Mouse (Mus musculus) c-Kit-negative CD71-positive TER-119-positive erythroid progenitor cells, embryonic 14.5 days (primary cell): Measurements from ENCODE around the gene Actg2.
"Not testable (repeated sequence)": the region's sequence is repeated elsewhere in the genome, so short reads cannot be mapped to it uniquely, and the experiment has no call there.

Experiments
- DNase-seq: peaks from one replicate; pipeline ENCODE4 v3.0.0-alpha.2; 2013; ENCODE audit warnings: low read depth, low spot score

Gene Actg2

DNA sequence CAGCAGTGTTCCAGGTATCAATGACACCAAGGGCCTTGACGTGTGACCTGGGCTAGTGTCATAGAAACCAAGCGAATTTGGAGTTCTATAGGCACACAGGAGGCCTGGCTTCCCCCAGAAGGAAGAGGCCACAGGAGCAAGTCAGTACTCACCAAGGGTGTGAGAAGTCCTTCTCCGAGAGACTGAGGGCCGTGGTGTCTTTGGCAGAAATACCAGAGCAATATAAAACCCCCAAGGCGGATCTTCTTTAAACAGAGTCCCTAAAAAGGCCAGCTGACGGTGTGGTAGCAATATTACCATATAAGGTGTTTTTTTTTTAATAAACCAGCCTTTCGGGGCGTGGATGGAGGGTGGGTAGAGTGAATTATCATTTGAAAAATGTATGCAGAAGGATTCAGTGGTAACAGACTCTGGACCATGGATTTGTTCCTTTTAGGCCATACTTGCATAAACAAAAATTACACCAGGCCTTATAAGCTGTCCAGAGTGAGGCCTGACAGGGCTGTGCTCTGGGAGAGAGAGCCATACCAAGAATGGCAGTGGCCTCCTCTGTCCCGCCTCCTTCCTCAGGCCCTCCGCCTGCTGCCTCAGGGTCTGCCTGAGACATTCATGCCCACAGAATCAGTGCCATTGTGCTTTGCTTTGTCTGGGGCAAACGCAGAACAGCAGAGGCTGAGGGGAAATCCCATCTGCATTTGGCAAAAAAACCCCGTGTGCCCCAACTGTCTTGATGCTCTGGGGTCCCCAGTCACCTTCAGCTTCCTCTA is at the start of gene Actg2:
Gene Actg2 (minus strand): TSS at position 238 of the 767 bp plus-strand sequence.
- DNase-seq: no peak

DNA sequence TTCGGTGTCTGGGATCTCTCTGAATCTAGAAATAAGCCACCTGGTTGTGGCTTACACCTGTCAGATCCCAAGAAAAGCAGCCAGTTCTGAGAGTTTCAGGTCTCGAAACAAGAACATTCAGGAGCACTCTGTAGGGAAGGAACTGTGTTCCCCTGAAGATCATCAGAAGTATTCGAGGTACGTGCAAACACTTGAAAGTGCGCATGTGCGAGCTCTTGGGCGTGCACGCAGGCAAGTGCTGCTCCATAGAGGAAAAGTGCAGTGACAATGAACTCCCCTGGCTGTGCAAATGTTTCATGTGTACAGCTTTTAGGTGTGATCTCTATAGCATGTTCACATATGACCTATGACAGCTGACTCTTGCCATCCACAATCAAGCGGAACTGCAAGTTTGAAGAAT is 49.3 kb upstream of the Actg2 start:
- not testable (repeated sequence) for DNase-seq

DNA sequence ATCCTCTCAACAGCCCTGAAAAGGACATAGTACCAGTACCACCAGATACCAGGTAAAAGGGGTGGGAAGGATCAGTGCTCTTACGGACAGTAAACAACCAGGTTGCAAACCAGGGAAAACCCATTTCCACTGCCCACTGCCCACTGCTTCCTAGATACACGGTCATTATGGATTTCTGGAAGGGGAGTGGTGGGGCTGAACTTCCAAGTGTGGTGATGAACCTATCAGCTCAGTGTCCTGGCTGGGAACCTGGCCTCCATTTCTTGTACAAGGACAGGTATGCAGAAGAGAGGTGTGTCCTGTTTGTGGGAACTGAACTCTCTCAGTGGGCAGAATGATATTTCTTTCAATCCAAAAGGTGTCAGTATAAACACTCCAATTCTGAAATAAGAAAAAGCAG is 47.5 kb upstream of the Actg2 start:
- no peak for DNase-seq

DNA sequence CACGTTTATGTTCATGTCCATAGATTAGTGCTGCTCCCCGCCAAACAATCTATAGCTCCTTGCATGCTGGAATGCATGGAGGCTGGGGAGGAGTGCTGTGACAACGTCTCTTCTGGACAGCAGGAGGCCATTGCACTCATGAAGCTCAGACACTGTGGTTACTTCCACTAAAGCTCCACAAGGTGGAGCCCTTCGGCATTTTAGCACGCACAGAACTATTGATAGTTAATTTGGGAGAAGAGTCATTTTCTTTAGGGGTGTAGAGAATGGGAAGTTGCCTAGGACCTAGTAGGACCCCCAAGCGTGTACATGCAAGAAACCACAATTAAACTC is 46.8 kb upstream of the Actg2 start:
- DNase-seq: peak; percentile 28

- DNase-seq: no peak
Observed at GRCm38 (mm10) chr6:83582135-83582937, 46.3 kb upstream of the Actg2 start.

DNA sequence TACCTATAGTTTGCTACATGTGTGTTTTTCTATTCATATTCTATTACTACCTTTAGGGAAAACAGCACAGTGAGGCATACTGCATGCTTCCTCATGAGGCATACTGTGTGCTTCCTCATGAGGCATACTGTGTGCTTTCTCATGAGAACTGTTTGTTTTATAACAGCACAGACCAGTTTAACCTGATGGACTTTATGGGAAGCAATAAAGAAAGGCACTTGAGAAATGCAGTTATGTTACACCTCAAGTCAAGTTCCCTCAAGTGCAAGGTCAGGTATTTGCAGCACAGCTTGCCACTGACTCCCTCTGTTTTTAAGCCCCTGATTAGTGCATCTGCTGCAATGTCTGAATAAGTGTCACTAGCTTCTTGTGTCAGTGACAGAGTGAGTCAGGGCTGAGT is 41.5 kb upstream of the Actg2 start:
- no peak for DNase-seq

DNA sequence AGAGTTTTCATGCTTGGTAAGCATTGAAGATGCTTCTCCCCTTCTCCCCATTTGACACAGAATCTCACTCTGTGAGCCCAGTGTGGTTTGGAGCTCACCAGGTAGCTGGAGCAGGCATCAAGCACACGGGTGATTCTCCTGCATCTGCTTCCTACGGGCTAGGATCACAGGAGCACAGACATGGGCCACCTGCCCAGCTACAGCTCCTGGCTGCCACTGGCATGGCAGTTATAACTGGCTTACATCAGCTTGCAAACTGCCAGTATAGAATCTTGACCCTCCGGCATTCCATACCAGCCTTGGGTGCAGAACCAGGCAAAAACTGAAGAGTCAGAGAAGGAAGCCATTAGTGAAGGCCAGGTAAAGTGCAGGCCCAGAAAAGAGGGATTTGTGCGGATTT is 39.5 kb upstream of the Actg2 start:
- DNase-seq: no peak

- no peak for DNase-seq
Observed at GRCm38 (mm10) chr6:83572671-83573070, 36.6 kb upstream of the Actg2 start, which contains the start of gene Stambp. TSS of gene Stambp (minus strand) at chr6:83572729.

- peak; percentile 84 for DNase-seq
Observed at GRCm38 (mm10) chr6:83571840-83572667, 36.0 kb upstream of the Actg2 start.

DNA sequence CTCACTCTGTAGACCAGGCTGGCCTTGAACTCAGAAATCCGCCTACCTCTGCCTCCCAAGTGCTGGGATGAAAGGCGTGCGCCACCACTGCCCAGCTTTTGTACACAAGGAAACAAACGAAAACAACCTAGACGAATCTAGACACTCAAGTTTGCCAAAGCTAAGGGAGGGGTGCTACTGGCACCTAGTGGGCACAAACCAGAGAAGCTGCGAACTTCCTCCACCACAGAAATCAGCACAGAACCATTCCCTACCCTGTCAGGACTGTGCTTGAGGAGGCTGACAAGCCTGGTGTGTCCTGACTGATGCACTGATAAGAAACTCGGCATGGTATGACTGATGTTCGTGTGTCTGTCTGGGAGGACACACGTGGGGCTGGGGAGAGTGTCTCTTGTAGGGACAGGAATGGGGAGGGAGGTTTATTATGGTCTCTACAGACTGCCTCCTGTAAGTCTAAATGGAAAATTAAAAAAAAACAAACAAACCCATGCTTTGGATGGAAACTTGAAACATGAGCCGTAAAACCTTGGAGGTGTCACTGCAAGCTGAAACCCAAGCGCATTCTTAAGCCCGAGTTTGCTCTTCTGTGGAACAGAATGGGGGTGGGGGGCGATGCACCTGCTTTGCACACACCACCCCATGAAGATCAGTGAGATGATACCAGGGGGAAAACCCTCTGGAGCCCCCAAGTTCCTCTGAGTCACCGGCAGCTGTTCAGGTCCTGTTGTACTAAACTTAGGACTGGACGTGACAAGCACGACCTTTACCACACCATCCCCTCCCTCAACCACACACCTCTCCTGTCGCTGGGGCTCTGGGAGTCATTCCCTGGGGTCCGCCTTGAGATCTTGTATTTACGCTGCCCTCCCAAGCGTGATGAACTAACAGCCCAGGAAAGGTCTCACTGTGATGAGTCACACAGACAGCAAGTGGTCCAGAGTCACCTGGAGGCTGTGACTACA is 33.1 kb upstream of the Actg2 start:
- DNase-seq: no peak

DNA sequence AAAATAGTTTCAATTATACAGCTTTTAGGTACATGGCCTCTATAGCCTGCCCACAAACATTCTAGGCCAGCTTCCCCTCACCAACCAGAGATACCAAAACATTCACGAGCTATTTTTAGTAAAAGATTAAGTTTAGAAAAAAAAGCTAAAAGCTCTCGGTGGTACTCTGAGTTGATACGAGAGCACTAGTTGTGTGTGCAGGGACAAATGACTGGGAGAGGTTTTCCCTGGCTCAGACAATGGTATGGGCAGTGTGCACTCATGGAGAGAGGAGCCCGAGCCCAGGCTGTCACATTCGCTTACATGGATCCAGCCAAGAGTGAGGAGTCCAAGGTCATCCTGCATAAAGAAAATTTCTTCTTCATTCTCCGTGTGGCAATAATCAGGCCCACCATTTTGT is 19.9 kb upstream of the Actg2 start:
- DNase-seq: no peak

- DNase-seq: no peak
Observed at GRCm38 (mm10) chr6:83548346-83548745, 12.3 kb upstream of the Actg2 start.

DNA sequence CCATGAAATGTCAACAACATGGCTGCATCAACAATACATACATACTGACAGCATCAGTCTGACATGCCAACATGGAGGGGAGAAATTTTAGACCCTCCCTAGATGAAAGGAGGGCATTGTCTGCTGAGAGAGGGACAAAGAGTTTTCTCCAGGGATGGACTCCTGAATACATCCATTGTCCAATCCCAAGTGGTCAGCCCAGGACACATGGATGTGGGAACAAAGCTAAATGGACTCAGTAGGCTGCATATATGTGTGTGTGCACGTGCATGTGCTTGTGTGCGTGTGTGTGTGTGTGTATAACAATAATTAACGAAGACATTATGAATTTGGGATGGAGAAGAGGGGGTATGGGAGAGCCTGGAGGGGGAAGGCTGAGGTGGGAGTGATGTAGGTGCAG is 9.7 kb upstream of the Actg2 start:
- DNase-seq: no peak

GRCm38 (mm10) chr6:83541756-83542456 is 5.8 kb upstream of the Actg2 start:
- no peak for DNase-seq

GRCm38 (mm10) chr6:83540017-83540416 is 4.0 kb upstream of the Actg2 start:
- DNase-seq: no peak

- no peak for DNase-seq
Observed at GRCm38 (mm10) chr6:83536795-83537059, 662 bp upstream of the Actg2 start.

DNA sequence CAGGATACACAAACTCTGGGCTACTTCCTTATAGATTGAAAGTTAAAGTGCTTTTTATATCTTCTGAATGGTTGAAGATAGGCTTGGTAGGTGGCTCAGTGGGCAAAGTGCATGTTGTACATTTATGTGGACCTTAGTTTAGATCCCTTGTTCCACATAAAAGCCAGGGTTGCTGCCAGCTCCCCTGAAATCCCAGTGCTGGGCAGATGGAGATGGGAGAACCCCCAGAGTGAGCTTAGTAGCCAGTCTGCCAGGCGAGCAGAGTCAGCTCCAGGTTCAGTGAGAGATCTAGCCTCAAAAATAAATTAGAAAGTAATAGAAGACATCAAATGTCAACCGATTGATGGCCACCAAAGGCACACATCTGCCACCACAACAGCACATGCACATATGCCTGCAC is 3.5 kb downstream of the Actg2 start:
- DNase-seq: no peak

DNA sequence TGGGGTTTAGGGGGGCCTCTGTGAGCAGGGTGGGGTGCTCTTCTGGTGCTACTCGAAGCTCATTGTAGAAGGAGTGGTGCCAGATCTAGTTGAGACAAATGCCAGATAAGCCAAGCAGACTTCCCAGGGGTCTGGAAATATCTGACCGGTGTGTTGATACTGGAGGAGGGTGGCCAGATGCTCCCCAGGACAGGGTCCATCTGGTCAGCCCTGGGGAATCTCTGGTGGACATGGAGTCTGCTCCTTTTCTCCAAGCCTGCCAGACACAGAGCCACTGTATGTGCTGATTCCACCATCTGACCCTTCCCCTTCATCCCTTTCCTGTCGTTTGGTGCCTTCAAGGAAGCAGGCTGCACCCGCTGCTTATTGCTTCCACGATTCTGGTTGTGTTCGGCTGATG is 12.9 kb downstream of the Actg2 start:
- no peak for DNase-seq

GRCm38 (mm10) chr6:83521784-83522183 is 14.3 kb downstream of the Actg2 start:
- DNase-seq: no peak

- no peak for DNase-seq
Observed at GRCm38 (mm10) chr6:83518637-83519036, 17.4 kb downstream of the Actg2 start.

GRCm38 (mm10) chr6:83515172-83515571 is 20.9 kb downstream of the Actg2 start:
- DNase-seq: no peak
